Mouse (Mus musculus) megakaryocyte, embryonic 14.5 days (primary cell): ENCODE results near the gene Spp1.

Experiments used
- FLI1 ChIP-seq: IDR thresholded peaks from 2 replicates; pipeline ENCODE4 v1.6.1; 2012; ENCODE audit warnings: low read length, inconsistent platforms, mixed read lengths
- GATA1 ChIP-seq: IDR thresholded peaks from 3 replicates; pipeline ENCODE4 v1.6.1; 2012; ENCODE audit warnings: mixed read lengths, low read length, inconsistent platforms, borderline replicate concordance

- TF ChIP-seq GATA1 (no peak), FLI1 (no peak)
These were observed 12.9 kb upstream of the Spp1 start for GRCm38 (mm10) chr5:104422039-104422438.
